8 mouse cellular contexts compared by ENCODE assay signal in the genomic region with DNA sequence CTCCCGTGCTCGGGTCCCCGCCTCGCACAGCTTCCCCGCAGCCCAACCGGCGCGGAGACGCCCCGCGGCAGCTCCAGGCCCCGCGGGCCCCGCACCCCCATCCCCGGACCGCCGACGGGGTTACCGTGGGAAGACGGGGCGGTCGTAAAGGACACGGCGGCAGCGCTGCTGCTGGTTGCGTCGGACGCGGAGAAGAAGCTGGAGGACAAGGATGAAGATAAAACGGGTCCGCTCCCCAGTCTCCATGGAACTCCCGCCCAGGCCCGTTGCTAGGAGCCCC. TPM values are rescaled to one million over a fixed set of nuclear protein-coding genes. Genes with fewer than 3 reads are reported as not detected.
DNase-seq lines count a peak whose midpoint lies in the region; ATAC-seq and TF ChIP-seq lines count a peak whose summit lies in the region.

No protein-coding gene starts in this region.

- H3K27ac ChIP-seq in testis, adult 2 months (ENCODE audit: control insufficient read depth, insufficient read depth, low read depth, low read length): peak overlapping the region; percentile 81
- H3K27ac ChIP-seq in forebrain, embryonic 12.5 days: peak overlapping the region; percentile 95
- peak overlapping the region; percentile 88 for H3K27ac ChIP-seq in liver, embryonic 13.5 days
- peak overlapping the region; percentile 66 for H3K27ac ChIP-seq in stomach, embryonic 16.5 days (ENCODE audit: low read length)

- no peak for TF ChIP-seq CTCF in testis, adult 2 months (IDR thresholded peaks at IDR 0.05; ENCODE audit: control insufficient read depth, insufficient read depth, insufficient replicate concordance, low read depth, low read length)

- H3K4me1 ChIP-seq in testis, adult 2 months (ENCODE audit: control insufficient read depth, insufficient read depth, low read length): peaks cover 2% of the 10 kb centered on the region
- peaks cover 36% of the 10 kb centered on the region for H3K4me1 ChIP-seq in forebrain, embryonic 12.5 days
- H3K4me1 ChIP-seq in liver, embryonic 13.5 days (replicated peaks): peaks cover 49% of the 10 kb centered on the region
- H3K4me1 ChIP-seq in stomach, embryonic 16.5 days (ENCODE audit: control insufficient read depth, insufficient read depth, low read length): peaks cover 13% of the 10 kb centered on the region

- peak overlapping the region; percentile 99 for H3K4me3 ChIP-seq in testis, adult 2 months (ENCODE audit: control insufficient read depth, low read depth, low read length)
- H3K4me3 ChIP-seq in forebrain, embryonic 12.5 days (replicated peaks): peak overlapping the region; percentile 98
- peak overlapping the region; percentile 96 for H3K4me3 ChIP-seq in liver, embryonic 13.5 days (replicated peaks)
- H3K4me3 ChIP-seq in stomach, embryonic 16.5 days (replicated peaks; ENCODE audit: low read length): peak overlapping the region; percentile 95

- H3K27me3 ChIP-seq in testis, adult 2 months (ENCODE audit: control insufficient read depth, insufficient read depth, low read length): no peaks in the 10 kb centered on the region
- no peaks in the 10 kb centered on the region for H3K27me3 ChIP-seq in forebrain, embryonic 12.5 days
- no peaks in the 10 kb centered on the region for H3K27me3 ChIP-seq in liver, embryonic 13.5 days
- H3K27me3 ChIP-seq in stomach, embryonic 16.5 days (ENCODE audit: control insufficient read depth, insufficient read depth, low read length): no peaks in the 10 kb centered on the region

- no peak for DNase-seq in testis, postnatal 14 days (ENCODE audit: low spot score)
- no peak for DNase-seq in liver, embryonic 13.5 days
- no peak for DNase-seq in right cerebral cortex, postnatal 25 days
- DNase-seq in kidney, postnatal 14 days: no peak
- DNase-seq in adrenal gland, postnatal 25 days: no peak

- ATAC-seq in forebrain, embryonic 12.5 days (ENCODE audit: low FRiP score): no peak
- no peak for ATAC-seq in liver, embryonic 13.5 days (ENCODE audit: low read depth)
- no peak for ATAC-seq in stomach, embryonic 16.5 days (ENCODE audit: insufficient read depth, low FRiP score)

- peak overlapping the region; percentile 97 for H3K9ac ChIP-seq in forebrain, embryonic 12.5 days
- peak overlapping the region; percentile 93 for H3K9ac ChIP-seq in liver, embryonic 13.5 days
- peak overlapping the region; percentile 94 for H3K9ac ChIP-seq in stomach, embryonic 16.5 days (ENCODE audit: low read length)

- peak overlapping the region; percentile 93 for H3K4me2 ChIP-seq in forebrain, embryonic 12.5 days
- H3K4me2 ChIP-seq in liver, embryonic 13.5 days: peak overlapping the region; percentile 92
- H3K4me2 ChIP-seq in stomach, embryonic 16.5 days (ENCODE audit: low read depth, low read length): peak overlapping the region; percentile 79

- H3K36me3 ChIP-seq in testis, adult 2 months (ENCODE audit: control insufficient read depth, insufficient read depth, low read length): peaks cover 2% of the 10 kb centered on the region
- H3K36me3 ChIP-seq in forebrain, embryonic 12.5 days (replicated peaks): no peaks in the 10 kb centered on the region
- H3K36me3 ChIP-seq in liver, embryonic 13.5 days: no peaks in the 10 kb centered on the region
- H3K36me3 ChIP-seq in stomach, embryonic 16.5 days (ENCODE audit: control insufficient read depth, insufficient read depth, low read length): no peaks in the 10 kb centered on the region

- no peak for TF ChIP-seq POLR2A in testis, adult 2 months (IDR thresholded peaks at IDR 0.05; ENCODE audit: control insufficient read depth, low read depth, low read length)

- under 1% methylated on average over 33 of the region's 33 CpGs for WGBS in forebrain, embryonic 12.5 days
- WGBS in liver, embryonic 13.5 days (ENCODE audit: insufficient replicate concordance): under 1% methylated on average over 27 of the region's 33 CpGs
- under 1% methylated on average over 32 of the region's 33 CpGs for WGBS in stomach, embryonic 16.5 days

- no peaks in the 10 kb centered on the region for H3K9me3 ChIP-seq in forebrain, embryonic 12.5 days
- H3K9me3 ChIP-seq in liver, embryonic 13.5 days (replicated peaks): no peaks in the 10 kb centered on the region
- no peaks in the 10 kb centered on the region for H3K9me3 ChIP-seq in stomach, embryonic 16.5 days (replicated peaks; ENCODE audit: control insufficient read depth, low read length)

RNA-seq across cellular contexts. Expression of a gene that starts 0.8 kb away (rescaled TPM):
- 169 and 185 TPM in 2 replicates for polyA plus RNA-seq in testis, adult 2 months (2012; rRNA removed)
- polyA plus RNA-seq in forebrain, embryonic 12.5 days (2016; fragmentation: Nextera tagmentation; extraction: Ambion mirVana): 118 and 122 TPM in 2 replicates
- polyA plus RNA-seq in liver, embryonic 13.5 days (2015; fragmentation: Nextera tagmentation; extraction: Ambion mirVana): 28.1 and 36.2 TPM in 2 replicates
- 52.7 and 53.2 TPM in 2 replicates for polyA plus RNA-seq in stomach, embryonic 16.5 days (2015; fragmentation: Nextera tagmentation; extraction: Ambion mirVana)
- total RNA-seq in adrenal gland, postnatal 25 days (2021): 30.8 and 42.0 TPM in 2 replicates
